Mouse (Mus musculus) cerebellum, adult 2 months (tissue): Measurements from ENCODE around the gene Actb. TPM values are rescaled to one million over a fixed set of nuclear protein-coding genes. Genes with fewer than 3 reads are reported as not detected.

ENCODE experiments used
- DNase-seq, 2 experiments: peaks; one replicate each; pipeline ENCODE4 v3.0.0; 2021
- H3K27ac ChIP-seq: fragments of 200-500 bp; 2 replicates; pipeline ENCODE4 v1.5.1; 2012; ENCODE audit warnings: low read length, control low read depth, inconsistent platforms; ENCODE audit not compliant: insufficient read depth
- H3K27me3 ChIP-seq: fragments of 200-500 bp; 2 replicates; pipeline ENCODE4 v1.6.1; 2012; ENCODE audit warnings: inconsistent platforms, mild to moderate bottlenecking, low read length, moderate library complexity; ENCODE audit not compliant: control insufficient read depth, insufficient read depth
- H3K4me1 ChIP-seq: fragments of 200-500 bp; 2 replicates; pipeline ENCODE4 v1.6.1; 2011; ENCODE audit warnings: low read length; ENCODE audit not compliant: control insufficient read depth, insufficient read depth
- H3K4me3 ChIP-seq: fragments of 200-500 bp; replicated peaks from 2 replicates; pipeline ENCODE3; 2011; ENCODE audit warnings: mild to moderate bottlenecking, low read depth, low read length, control low read depth; ENCODE audit not compliant: insufficient read depth
- CTCF ChIP-seq: fragments of 200-500 bp; IDR thresholded peaks from 2 replicates; pipeline ENCODE4 v1.5.1; 2011; ENCODE audit warnings: low read depth, mild to moderate bottlenecking, control low read depth, low read length, moderate library complexity, borderline replicate concordance; ENCODE audit not compliant: insufficient read depth
- POLR2A ChIP-seq: fragments of 200-500 bp; IDR thresholded peaks from 2 replicates; pipeline ENCODE4 v1.6.1; 2011; ENCODE audit warnings: low read length, control low read depth, borderline replicate concordance; ENCODE audit not compliant: insufficient read depth
- WGBS: fragments of 180-500 bp; shearing (Covaris S2); methylation state at CpG from one replicate; pipeline ENCODE4 v1.1.7; 2018; 5-methylcytosine and 5-hydroxymethylcytosine counted together
- polyA plus RNA-seq: library from polyadenylated mRNA; depleted of rRNA; stranded (reverse); fragments of >200 nt; gene quantifications from 2 replicates; pipeline ENCODE4 v1.2.3, GENCODE M21; 2012; rRNA removed

Actb gene
- polyA plus RNA-seq, 1 experiment, result 2,149 TPM

DNA sequence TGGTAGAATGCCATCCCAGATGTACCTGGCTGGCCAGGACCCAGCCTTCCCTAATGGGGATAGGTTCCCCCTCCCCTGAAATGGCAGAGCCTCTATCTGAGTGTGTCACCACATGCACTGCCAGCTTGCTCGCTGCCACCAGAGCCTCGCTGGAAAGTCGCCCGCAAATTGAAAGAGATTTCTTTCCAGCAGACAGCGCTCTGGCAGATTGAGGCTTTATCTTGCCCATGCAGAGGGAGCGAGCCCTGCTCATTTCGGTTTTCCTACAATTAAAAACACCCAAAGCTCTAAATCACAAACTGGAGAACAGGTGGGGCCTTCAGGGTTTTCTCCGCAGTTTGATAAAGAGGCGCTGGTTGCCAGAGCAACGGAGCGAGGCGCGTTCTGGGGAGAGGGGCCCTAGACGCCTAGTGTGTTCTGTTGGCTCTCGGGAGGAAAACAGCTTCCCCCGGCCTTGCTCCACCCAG is 48.8 kb downstream of the Actb start:
- Histone ChIP-seq H3K27me3 (no peaks in the 10 kb centered on the region), H3K27ac (no peak overlapping the region), H3K4me3 (no peak overlapping the region), H3K4me1 (peaks cover 4% of the 10 kb centered on the region; the same call in 1 of the 2 replicates)
- peak; percentile 65 to 70 for DNase-seq
- 17% methylated on average over 16 of the region's 16 CpGs for WGBS
- TF ChIP-seq CTCF (no peak), POLR2A (no peak)

DNA sequence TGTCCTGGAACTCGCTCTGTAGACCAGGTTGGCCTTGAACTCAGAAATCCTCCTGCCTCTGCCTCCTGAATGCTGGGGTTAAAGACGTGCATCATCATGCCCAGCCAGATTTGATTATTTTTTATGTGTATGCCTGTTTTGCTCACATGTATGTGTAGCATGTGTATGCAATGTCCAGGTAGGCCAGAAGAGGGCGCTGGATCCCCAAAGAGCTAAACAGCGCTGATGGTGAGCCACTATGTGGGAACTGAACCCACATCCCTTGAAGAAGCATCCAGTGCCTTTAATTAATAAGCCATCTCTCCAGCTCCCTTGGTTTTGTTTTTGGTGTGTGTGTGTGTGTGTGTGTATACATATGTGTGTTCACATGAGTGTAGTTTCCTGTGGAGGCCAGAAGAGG is 50.1 kb downstream of the Actb start:
- H3K27ac ChIP-seq, result no peak overlapping the region
- DNase-seq, result no peak
- 85% methylated on average over 4 of the region's 4 CpGs for WGBS
- peak; percentile 3; the same call in 1 of the 2 replicates for TF ChIP-seq CTCF
- TF ChIP-seq POLR2A, result no peak
- H3K27me3 ChIP-seq, result no peaks in the 10 kb centered on the region
- H3K4me3 ChIP-seq, result no peak overlapping the region
- peaks cover 4% of the 10 kb centered on the region; the same call in 1 of the 2 replicates for H3K4me1 ChIP-seq

DNA sequence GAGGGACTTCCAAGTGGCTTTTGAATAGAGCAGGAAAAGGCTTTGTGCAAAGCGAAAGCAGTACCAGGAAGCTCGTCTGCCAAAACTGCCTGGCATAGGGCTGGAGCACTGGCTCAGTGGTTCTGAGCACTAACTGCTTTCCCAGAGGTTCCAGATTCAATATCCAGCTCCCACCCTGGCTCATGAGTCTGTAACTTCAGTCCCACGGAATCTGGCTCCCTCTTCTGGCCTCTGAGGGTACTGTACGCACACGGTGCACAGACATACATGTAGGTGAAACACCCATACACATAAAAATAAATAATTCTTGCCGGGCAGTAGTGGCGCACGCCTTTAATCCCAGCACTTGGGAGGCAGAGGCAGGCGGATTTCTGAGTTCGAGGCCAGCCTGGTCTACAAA is 51.7 kb downstream of the Actb start:
- H3K4me1 ChIP-seq, result peaks cover 4% of the 10 kb centered on the region; the same call in 1 of the 2 replicates
- H3K4me3 ChIP-seq, result no peak overlapping the region
- TF ChIP-seq POLR2A (no peak), CTCF (peak; percentile 54; the same call in 1 of the 2 replicates)
- peak in 1 of 2 experiments; percentile 38 for DNase-seq
- WGBS, result 83% methylated on average over 10 of the region's 10 CpGs
- H3K27me3 ChIP-seq, result no peaks in the 10 kb centered on the region; the same call in 1 of the 2 replicates
- no peak overlapping the region for H3K27ac ChIP-seq

DNA sequence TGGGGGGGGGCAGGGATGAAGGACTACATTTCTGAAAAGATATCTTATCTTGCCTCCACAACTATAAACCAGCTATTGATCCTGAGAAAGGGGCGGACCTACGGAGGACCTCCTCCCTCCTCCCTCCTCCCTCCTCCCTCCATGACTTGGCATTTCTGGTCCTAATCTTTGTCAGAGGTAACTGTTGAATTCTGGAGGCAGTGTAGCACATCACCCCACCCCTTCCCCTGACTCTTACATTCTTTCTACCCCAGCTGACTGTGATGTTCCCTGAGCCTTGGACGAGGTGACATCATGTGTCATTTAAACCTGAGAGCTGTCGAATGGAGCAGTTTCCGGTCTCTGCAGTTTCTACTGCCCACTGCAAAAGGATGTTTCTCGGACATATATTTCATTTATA is 53.0 kb downstream of the Actb start:
- Histone ChIP-seq H3K27ac (no peak overlapping the region), H3K4me3 (no peak overlapping the region), H3K4me1 (peaks cover 4% of the 10 kb centered on the region; the same call in 1 of the 2 replicates), H3K27me3 (no peaks in the 10 kb centered on the region; the same call in 1 of the 2 replicates)
- 88% methylated on average over 6 of the region's 6 CpGs for WGBS
- no peak for DNase-seq
- no peak for TF ChIP-seq POLR2A
- no peak for TF ChIP-seq CTCF

Other genes starting within 250 kb of the Actb start
- gene Slc29a4, start 214.2 kb downstream of the Actb start, polyA plus RNA-seq, result 62.3 and 80.7 TPM in 2 replicates
- gene Tnrc18, start 89.1 kb downstream of the Actb start, polyA plus RNA-seq, result 29.3 and 36.5 TPM in 2 replicates
- 22.3 TPM in 2 replicates for gene Fbxl18, start 11.3 kb downstream of the Actb start, polyA plus RNA-seq
- 110 and 115 TPM in 2 replicates for gene Fscn1, start 53.6 kb upstream of the Actb start, polyA plus RNA-seq
- 33.8 and 35.6 TPM in 2 replicates for gene Rnf216, start 206.2 kb upstream of the Actb start, polyA plus RNA-seq
- gene Olfr718-ps1, start 240.8 kb upstream of the Actb start, polyA plus RNA-seq, result not detected in 2 replicates